Mouse (Mus musculus) MEL (cell line): ENCODE data around the gene Vmn1r5.
A peak's percentile ranks its signal among the peaks of the same experiment; 100 is the strongest.

Source experiments
- CHD2 ChIP-seq: IDR thresholded peaks from 2 replicates; pipeline ENCODE4 v1.6.1; 2011; ENCODE audit warnings: low read length, improper control_type of control experiment
- CTCF ChIP-seq, 3 experiments: IDR thresholded peaks in 2 of 3; conservative IDR thresholded peaks in 1 of 3; 2 replicates each; pipeline ENCODE4 v1.5.1; 2011 to 2012; ENCODE audit warnings: low read length in 3 of 3, low read depth in 2 of 3, mild to moderate bottlenecking in 2 of 3, improper control_type of control experiment in 1 of 3, inconsistent platforms in 1 of 3, mixed read lengths in 1 of 3, moderate library complexity in 1 of 3; ENCODE audit not compliant: control insufficient read depth in 1 of 3, insufficient read depth in 1 of 3, poor library complexity in 1 of 3, severe bottlenecking in 1 of 3
- EP300 ChIP-seq, 2 experiments: IDR thresholded peaks; 2 replicates each; pipeline ENCODE4 v1.6.1; 2011; ENCODE audit warnings: improper control_type of control experiment in 2 of 2, low read length in 2 of 2, low read depth in 1 of 2, mild to moderate bottlenecking in 1 of 2
- HCFC1 ChIP-seq: IDR thresholded peaks from 2 replicates; pipeline ENCODE4 v1.6.1; 2012; ENCODE audit warnings: low read depth, mild to moderate bottlenecking, inconsistent platforms, low read length, improper control_type of control experiment, moderate library complexity
- MAFK ChIP-seq: IDR thresholded peaks from 2 replicates; pipeline ENCODE4 v1.6.1; 2011; ENCODE audit warnings: low read depth, mild to moderate bottlenecking, low read length, improper control_type of control experiment, borderline replicate concordance
- MAX ChIP-seq: IDR thresholded peaks from 2 replicates; pipeline ENCODE4 v1.6.1; 2011; ENCODE audit warnings: low read length, improper control_type of control experiment
- POLR2A ChIP-seq, 2 experiments: IDR thresholded peaks; 2 replicates each; pipeline ENCODE4 v1.6.1; 2011 to 2012; ENCODE audit warnings: low read length in 2 of 2, mild to moderate bottlenecking in 2 of 2, control low read depth in 1 of 2, improper control_type of control experiment in 1 of 2, low read depth in 1 of 2, moderate library complexity in 1 of 2; ENCODE audit not compliant: control insufficient read depth in 1 of 2, insufficient read depth in 1 of 2, poor library complexity in 1 of 2
- RAD21 ChIP-seq: IDR thresholded peaks from 2 replicates; pipeline ENCODE4 v1.6.1; 2011; ENCODE audit warnings: mild to moderate bottlenecking, low read depth, low read length, improper control_type of control experiment
- RCOR1 ChIP-seq: IDR thresholded peaks from 2 replicates; pipeline ENCODE4 v1.6.1; 2012; ENCODE audit warnings: low read depth, mild to moderate bottlenecking, inconsistent platforms, low read length, improper control_type of control experiment
- TAL1 ChIP-seq: IDR thresholded peaks from 2 replicates; pipeline ENCODE4 v1.6.1; 2012; ENCODE audit warnings: mild to moderate bottlenecking, inconsistent platforms, low read length, moderate library complexity, mixed read lengths
- USF1 ChIP-seq: IDR thresholded peaks from 2 replicates; pipeline ENCODE4 v1.6.1; 2014; ENCODE audit warnings: low read depth, mild to moderate bottlenecking, inconsistent platforms, low read length, improper control_type of control experiment, moderate library complexity
- ZKSCAN1 ChIP-seq: IDR thresholded peaks from 2 replicates; pipeline ENCODE4 v1.6.1; 2012; ENCODE audit warnings: low read depth, mild to moderate bottlenecking, inconsistent platforms, low read length, improper control_type of control experiment, moderate library complexity

DNA sequence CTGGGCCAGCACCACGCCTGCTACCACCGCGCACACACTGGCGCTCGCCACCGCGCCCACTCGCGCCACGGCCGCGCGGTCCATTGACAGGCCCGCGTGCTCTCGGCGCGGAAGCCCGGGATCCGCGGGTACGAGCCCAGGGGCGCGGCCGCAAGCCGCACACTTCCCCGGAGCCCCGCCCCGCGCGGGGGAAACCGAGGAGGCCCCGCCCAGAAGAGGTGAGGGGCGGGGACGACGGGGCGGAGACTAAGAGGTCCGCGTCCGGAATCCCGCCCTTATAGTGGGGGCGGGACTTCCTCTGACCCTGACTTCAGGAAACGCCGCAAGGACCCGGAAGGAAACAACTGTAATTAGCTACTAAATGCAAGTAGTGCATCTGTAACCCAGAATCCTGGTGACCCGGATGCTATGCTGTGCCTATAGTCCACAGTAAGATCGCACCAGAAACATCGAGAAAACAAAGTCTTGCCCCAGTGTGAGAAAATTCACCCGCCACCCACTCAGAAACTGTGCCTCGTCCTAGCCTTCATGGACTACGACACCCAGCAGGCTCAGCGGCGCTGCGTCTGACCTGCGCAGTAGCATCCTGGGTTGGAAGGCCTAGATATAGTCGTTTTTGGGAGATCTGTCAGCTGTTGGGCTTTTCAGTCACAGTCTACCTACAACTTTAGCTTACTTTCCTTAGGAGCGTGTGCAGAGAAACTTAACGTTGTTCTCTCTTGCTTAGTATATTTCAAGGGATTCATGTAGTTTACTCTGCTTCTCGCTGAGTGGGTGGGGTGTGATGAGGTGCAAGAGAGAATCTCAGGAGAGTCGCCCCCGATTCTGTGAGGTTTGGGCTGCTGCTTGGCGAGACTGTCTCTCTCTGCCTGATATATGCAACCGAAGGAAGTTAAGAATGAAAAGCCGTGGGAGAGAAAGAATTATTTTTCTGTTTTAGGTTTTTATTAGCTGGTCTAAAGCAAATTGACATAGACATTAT is 46.1 kb upstream of the Vmn1r5 start, which contains the start of the genes Nt5c3 and Vmn1r4:
- TF ChIP-seq CTCF (IDR thresholded peaks at IDR 0.05 in 2 of 3, conservative IDR thresholded peaks at IDR 0.05 in 1 of 3; ENCODE audit: control insufficient read depth in 1 of 3, insufficient read depth in 1 of 3, low read depth in 2 of 3, low read length in 3 of 3, poor library complexity in 1 of 3, severe bottlenecking in 1 of 3) = no peak
- TF ChIP-seq ZKSCAN1 = no peak
- peak; percentile 53 to 80 for TF ChIP-seq POLR2A (IDR thresholded peaks at IDR 0.05; ENCODE audit: control insufficient read depth in 1 of 2, insufficient read depth in 1 of 2, low read depth in 1 of 2, low read length in 2 of 2, poor library complexity in 1 of 2)
- no peak for TF ChIP-seq EP300 (IDR thresholded peaks at IDR 0.05; ENCODE audit: low read depth in 1 of 2, low read length in 2 of 2)
- no peak for TF ChIP-seq RAD21
- TF ChIP-seq HCFC1 = peak; percentile 97
- no peak for TF ChIP-seq TAL1
- no peak for TF ChIP-seq RCOR1
- no peak; the same call in 1 of the 2 replicates for TF ChIP-seq CHD2
- no peak for TF ChIP-seq MAX
- 0 out of 2 replicates have a peak, but pooled peaks have one; percentile 18 for TF ChIP-seq USF1
- no peak for TF ChIP-seq MAFK
